Mouse (Mus musculus): ENCODE measurements at regions not wholly inside any gene's neighbourhood (a gene's known extent, or its start where the extent isn't known, plus 50 kb on each side); places are given as distances from the start of the nearest gene placed in this dataset.
"Not testable (repeated sequence)": the region's sequence is repeated elsewhere in the genome, so short reads cannot be mapped to it uniquely, and the experiment has no call there.

DNA sequence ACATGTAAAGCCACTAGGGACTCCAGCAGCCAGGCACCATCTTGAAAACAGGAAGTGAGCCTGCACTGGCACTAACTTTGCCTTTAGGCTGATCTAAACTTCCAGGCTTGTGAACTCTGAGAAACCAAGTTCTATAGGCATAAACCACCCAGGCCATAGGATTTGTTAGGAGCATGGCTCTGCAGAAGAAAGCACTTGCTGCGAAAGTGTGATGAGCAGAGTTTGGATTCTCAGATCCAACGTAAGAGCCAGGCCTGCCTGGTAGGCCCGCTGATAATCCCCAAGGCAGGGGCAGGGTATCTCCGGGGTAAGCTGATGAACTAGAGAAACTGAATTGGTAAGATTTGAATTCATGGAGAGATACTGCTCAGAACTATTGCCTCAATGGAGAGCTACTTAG lies 109.7 kb downstream of the Nr2f2 start:
- H3K4me1 ChIP-seq (ENCODE audit: control insufficient read depth, insufficient read depth, low read length) = no peaks in the 10 kb centered on the region
- no peaks in the 10 kb centered on the region for H3K9me3 ChIP-seq (replicated peaks; ENCODE audit: control insufficient read depth, low read length)
- H3K36me3 ChIP-seq (ENCODE audit: control insufficient read depth, insufficient read depth, low read length) = no peaks in the 10 kb centered on the region
- no peak overlapping the region for H3K9ac ChIP-seq (ENCODE audit: low read length)
- no peak overlapping the region for H3K4me2 ChIP-seq (ENCODE audit: low read depth, low read length)
- no peak overlapping the region for H3K4me3 ChIP-seq (replicated peaks; ENCODE audit: low read length)
- H3K27me3 ChIP-seq (ENCODE audit: control insufficient read depth, insufficient read depth, low read length) = no peaks in the 10 kb centered on the region; the same call in 1 of the 2 replicates
- H3K27ac ChIP-seq (ENCODE audit: low read length) = no peak overlapping the region
- no peak for ATAC-seq (ENCODE audit: insufficient read depth, low FRiP score)
- WGBS = 97% methylated on average over 4 of the region's 4 CpGs

- Histone ChIP-seq H3K27me3 (ENCODE audit: control insufficient read depth, insufficient read depth, low read length) (no peaks in the 10 kb centered on the region), H3K27ac (ENCODE audit: low read length) (no peak overlapping the region), H3K4me1 (ENCODE audit: control insufficient read depth, insufficient read depth, low read length) (no peaks in the 10 kb centered on the region), H3K36me3 (ENCODE audit: control insufficient read depth, insufficient read depth, low read length) (no peaks in the 10 kb centered on the region), H3K4me3 (replicated peaks; ENCODE audit: low read length) (no peak overlapping the region), H3K9me3 (replicated peaks; ENCODE audit: control insufficient read depth, low read length) (no peaks in the 10 kb centered on the region), H3K9ac (ENCODE audit: low read length) (no peak overlapping the region), H3K4me2 (ENCODE audit: low read depth, low read length) (no peak overlapping the region)
- 51% methylated on average over 3 of the region's 3 CpGs for WGBS
- peak; percentile 73 for ATAC-seq (ENCODE audit: insufficient read depth, low FRiP score)
These were observed 111.5 kb downstream of the Nr2f2 start for GRCm38 (mm10) chr7:70255072-70255471.

- no peak for ATAC-seq (ENCODE audit: insufficient read depth, low FRiP score)
These were observed 113.3 kb downstream of the Nr2f2 start for GRCm38 (mm10) chr7:70253275-70253674.

GRCm38 (mm10) chr7:70239059-70239458 lies 127.5 kb downstream of the Nr2f2 start:
- 76% methylated on average over 9 of the region's 9 CpGs for WGBS
- H3K4me2 ChIP-seq (ENCODE audit: low read depth, low read length); ATAC-seq (ENCODE audit: insufficient read depth, low FRiP score); H3K36me3 ChIP-seq (ENCODE audit: control insufficient read depth, insufficient read depth, low read length); H3K27ac ChIP-seq (ENCODE audit: low read length); H3K9ac ChIP-seq (ENCODE audit: low read length); H3K9me3 ChIP-seq (replicated peaks; ENCODE audit: control insufficient read depth, low read length); H3K4me1 ChIP-seq (ENCODE audit: control insufficient read depth, insufficient read depth, low read length); H3K27me3 ChIP-seq (ENCODE audit: control insufficient read depth, insufficient read depth, low read length); H3K4me3 ChIP-seq (replicated peaks; ENCODE audit: low read length): not testable (repeated sequence)

More at GRCm38 (mm10) chr7:70253275-70253674, 113.3 kb downstream of the Nr2f2 start:
- H3K36me3 ChIP-seq (ENCODE audit: control insufficient read depth, insufficient read depth, low read length) = no peaks in the 10 kb centered on the region
- WGBS = 58% methylated on average over 4 of the region's 4 CpGs
- H3K27me3 ChIP-seq (ENCODE audit: control insufficient read depth, insufficient read depth, low read length) = no peaks in the 10 kb centered on the region
- no peak overlapping the region for H3K4me2 ChIP-seq (ENCODE audit: low read depth, low read length)
- H3K9ac ChIP-seq (ENCODE audit: low read length) = no peak overlapping the region
- no peaks in the 10 kb centered on the region for H3K4me1 ChIP-seq (ENCODE audit: control insufficient read depth, insufficient read depth, low read length)
- no peaks in the 10 kb centered on the region for H3K9me3 ChIP-seq (replicated peaks; ENCODE audit: control insufficient read depth, low read length)
- H3K4me3 ChIP-seq (replicated peaks; ENCODE audit: low read length) = no peak overlapping the region
- H3K27ac ChIP-seq (ENCODE audit: low read length) = no peak overlapping the region

DNA sequence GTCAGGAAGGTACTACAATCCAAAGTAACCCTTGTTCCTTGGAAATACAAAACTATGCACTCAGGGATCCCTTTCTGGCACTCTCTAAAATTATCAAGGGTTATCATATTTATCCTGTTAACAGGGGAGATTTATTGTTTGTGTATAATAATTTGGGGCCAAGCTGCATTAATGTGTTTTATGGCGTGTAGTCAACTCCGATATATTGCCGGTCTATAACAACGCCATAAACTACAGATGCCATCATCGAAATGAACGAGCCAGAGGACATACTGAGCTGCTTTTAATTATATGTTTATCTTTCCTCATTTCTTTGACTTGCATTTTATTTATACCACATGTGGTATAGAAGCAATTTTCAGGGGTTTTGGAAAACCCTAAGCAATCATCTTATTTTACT lies 147.2 kb downstream of the Nr2f2 start:
- Histone ChIP-seq H3K36me3 (ENCODE audit: control insufficient read depth, insufficient read depth, low read length) (no peaks in the 10 kb centered on the region), H3K27ac (ENCODE audit: low read length) (no peak overlapping the region), H3K9me3 (replicated peaks; ENCODE audit: control insufficient read depth, low read length) (no peaks in the 10 kb centered on the region), H3K4me1 (ENCODE audit: control insufficient read depth, insufficient read depth, low read length) (no peaks in the 10 kb centered on the region), H3K4me2 (ENCODE audit: low read depth, low read length) (no peak overlapping the region), H3K27me3 (ENCODE audit: control insufficient read depth, insufficient read depth, low read length) (no peaks in the 10 kb centered on the region), H3K4me3 (replicated peaks; ENCODE audit: low read length) (no peak overlapping the region), H3K9ac (ENCODE audit: low read length) (no peak overlapping the region)
- WGBS = 63% methylated on average over 6 of the region's 6 CpGs
- ATAC-seq (ENCODE audit: insufficient read depth, low FRiP score) = no peak

DNA sequence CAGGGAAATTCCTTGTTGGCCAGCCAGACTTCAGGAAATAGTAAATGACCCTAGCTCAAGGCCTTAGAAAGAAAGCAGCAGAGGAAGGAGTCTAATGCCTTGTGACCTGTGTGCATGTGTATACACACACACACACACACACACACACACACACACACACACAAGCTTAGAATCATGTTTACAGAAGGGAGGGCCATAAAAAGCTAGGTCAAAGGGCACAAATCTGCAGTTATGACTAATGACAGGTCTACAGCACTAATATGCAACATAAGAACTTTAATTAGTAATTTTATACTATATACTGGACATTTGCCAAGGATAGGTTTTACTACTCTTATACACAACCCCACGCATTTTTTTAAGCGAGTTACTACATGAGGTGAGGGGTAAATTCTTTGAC lies 149.4 kb downstream of the Nr2f2 start:
- H3K4me2 ChIP-seq (ENCODE audit: low read depth, low read length) = no peak overlapping the region
- no peak overlapping the region for H3K27ac ChIP-seq (ENCODE audit: low read length)
- H3K4me1 ChIP-seq (ENCODE audit: control insufficient read depth, insufficient read depth, low read length) = no peaks in the 10 kb centered on the region
- no peak for ATAC-seq (ENCODE audit: insufficient read depth, low FRiP score)
- no peaks in the 10 kb centered on the region for H3K9me3 ChIP-seq (replicated peaks; ENCODE audit: control insufficient read depth, low read length)
- 81% methylated on average over 2 of the region's 2 CpGs for WGBS
- H3K9ac ChIP-seq (ENCODE audit: low read length) = no peak overlapping the region
- no peak overlapping the region for H3K4me3 ChIP-seq (replicated peaks; ENCODE audit: low read length)
- H3K27me3 ChIP-seq (ENCODE audit: control insufficient read depth, insufficient read depth, low read length) = no peaks in the 10 kb centered on the region
- H3K36me3 ChIP-seq (ENCODE audit: control insufficient read depth, insufficient read depth, low read length) = no peaks in the 10 kb centered on the region

- H3K4me3 ChIP-seq (replicated peaks; ENCODE audit: low read length) = no peak overlapping the region
- H3K36me3 ChIP-seq (ENCODE audit: control insufficient read depth, insufficient read depth, low read length) = no peaks in the 10 kb centered on the region
- peak; percentile 58; the same call in 1 of the 2 replicates for ATAC-seq (ENCODE audit: insufficient read depth, low FRiP score)
- no peak overlapping the region for H3K27ac ChIP-seq (ENCODE audit: low read length)
- no peaks in the 10 kb centered on the region for H3K9me3 ChIP-seq (replicated peaks; ENCODE audit: control insufficient read depth, low read length)
- H3K4me1 ChIP-seq (ENCODE audit: control insufficient read depth, insufficient read depth, low read length) = no peaks in the 10 kb centered on the region
- no peak overlapping the region for H3K9ac ChIP-seq (ENCODE audit: low read length)
- H3K4me2 ChIP-seq (ENCODE audit: low read depth, low read length) = no peak overlapping the region
- no peaks in the 10 kb centered on the region for H3K27me3 ChIP-seq (ENCODE audit: control insufficient read depth, insufficient read depth, low read length)
- WGBS = 36% methylated on average over 4 of the region's 4 CpGs
These were observed 152.5 kb downstream of the Nr2f2 start for GRCm38 (mm10) chr7:70213970-70214520.

DNA sequence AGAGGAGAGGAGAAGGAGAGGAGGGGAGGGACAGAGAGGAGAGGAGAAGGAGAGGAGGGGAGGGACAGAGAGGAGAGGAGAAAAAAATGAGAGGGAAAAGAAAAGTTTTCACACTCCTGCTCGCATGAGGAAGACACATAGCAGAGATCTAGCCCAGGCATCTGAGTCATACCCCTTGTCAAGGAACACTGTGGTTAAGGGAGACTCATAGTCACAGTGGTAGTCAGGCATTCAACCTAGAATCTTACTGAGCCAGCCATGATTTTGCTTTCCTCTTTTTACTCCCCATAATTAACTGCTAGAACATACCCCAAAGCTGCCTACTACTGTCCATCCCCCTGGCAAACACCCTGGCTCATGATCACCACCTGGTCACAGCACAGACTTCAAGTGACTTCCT lies 160.6 kb downstream of the Nr2f2 start:
- no peak overlapping the region for H3K27ac ChIP-seq (ENCODE audit: low read length)
- no peak overlapping the region for H3K4me3 ChIP-seq (replicated peaks; ENCODE audit: low read length)
- no peak for ATAC-seq (ENCODE audit: insufficient read depth, low FRiP score)
- no peaks in the 10 kb centered on the region for H3K4me1 ChIP-seq (ENCODE audit: control insufficient read depth, insufficient read depth, low read length)
- no peak overlapping the region for H3K9ac ChIP-seq (ENCODE audit: low read length)
- WGBS = 86% methylated on average over 1 of the region's 1 CpGs
- no peaks in the 10 kb centered on the region for H3K36me3 ChIP-seq (ENCODE audit: control insufficient read depth, insufficient read depth, low read length)
- no peaks in the 10 kb centered on the region for H3K9me3 ChIP-seq (replicated peaks; ENCODE audit: control insufficient read depth, low read length)
- no peaks in the 10 kb centered on the region for H3K27me3 ChIP-seq (ENCODE audit: control insufficient read depth, insufficient read depth, low read length)
- H3K4me2 ChIP-seq (ENCODE audit: low read depth, low read length) = no peak overlapping the region

GRCm38 (mm10) chr7:70200188-70200587 lies 166.3 kb downstream of the Nr2f2 start:
- Histone ChIP-seq H3K4me2 (ENCODE audit: low read depth, low read length) (no peak overlapping the region), H3K27ac (ENCODE audit: low read length) (no peak overlapping the region), H3K4me1 (ENCODE audit: control insufficient read depth, insufficient read depth, low read length) (no peaks in the 10 kb centered on the region), H3K36me3 (ENCODE audit: control insufficient read depth, insufficient read depth, low read length) (no peaks in the 10 kb centered on the region), H3K9me3 (replicated peaks; ENCODE audit: control insufficient read depth, low read length) (no peaks in the 10 kb centered on the region), H3K4me3 (replicated peaks; ENCODE audit: low read length) (no peak overlapping the region), H3K27me3 (ENCODE audit: control insufficient read depth, insufficient read depth, low read length) (no peaks in the 10 kb centered on the region), H3K9ac (ENCODE audit: low read length) (no peak overlapping the region)
- ATAC-seq (ENCODE audit: insufficient read depth, low FRiP score) = no peak
- 90% methylated on average over 4 of the region's 4 CpGs for WGBS

- no peaks in the 10 kb centered on the region for H3K27me3 ChIP-seq (ENCODE audit: control insufficient read depth, insufficient read depth, low read length)
These were observed 187.6 kb downstream of the Nr2f2 start for GRCm38 (mm10) chr7:70178956-70179355.

More at GRCm38 (mm10) chr7:70178956-70179355, 187.6 kb downstream of the Nr2f2 start:
- ATAC-seq (ENCODE audit: insufficient read depth, low FRiP score) = no peak
- Histone ChIP-seq H3K4me3 (replicated peaks; ENCODE audit: low read length) (no peak overlapping the region), H3K27ac (ENCODE audit: low read length) (no peak overlapping the region), H3K4me2 (ENCODE audit: low read depth, low read length) (no peak overlapping the region), H3K36me3 (ENCODE audit: control insufficient read depth, insufficient read depth, low read length) (no peaks in the 10 kb centered on the region), H3K9me3 (replicated peaks; ENCODE audit: control insufficient read depth, low read length) (no peaks in the 10 kb centered on the region), H3K4me1 (ENCODE audit: control insufficient read depth, insufficient read depth, low read length) (no peaks in the 10 kb centered on the region), H3K9ac (ENCODE audit: low read length) (no peak overlapping the region)
- 89% methylated on average over 2 of the region's 2 CpGs for WGBS

Data from stomach, embryonic 16.5 days (tissue).